Mouse (Mus musculus): ENCODE results near the gene Gm44579. TPM values are rescaled to one million over a fixed set of nuclear protein-coding genes. Genes with fewer than 3 reads are reported as not detected.

Gm44579 gene
- polyA plus RNA-seq (2012; rRNA removed): not detected in 2 replicates

GRCm38 (mm10) chr15:98220877-98221276 lies at the start of gene Gm44579, which contains the start of gene Olfr287:
Gm44579 (minus strand) TSS chr15:98220977.
Olfr287 (minus strand) TSS chr15:98221056.

DNA sequence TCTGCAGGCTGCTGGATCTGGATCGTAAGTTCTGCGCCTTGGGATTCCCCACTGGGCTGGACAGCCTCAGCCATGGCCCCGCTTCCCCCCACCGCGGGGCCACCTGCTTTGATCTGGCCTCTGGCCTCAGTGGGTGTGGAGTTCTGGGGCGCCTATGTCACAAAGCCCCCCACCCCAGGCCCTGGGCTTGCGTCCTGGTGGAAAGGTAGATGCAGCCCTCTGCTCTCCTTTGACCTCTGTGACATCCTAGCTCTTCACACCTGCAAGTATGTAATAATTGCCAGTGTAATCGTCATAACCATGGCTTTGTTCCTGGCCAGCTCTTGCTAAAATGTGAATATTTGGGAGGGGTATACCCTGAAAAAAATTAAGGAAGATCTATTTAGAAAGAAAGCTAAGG lies 36.4 kb upstream of the Gm44579 start, which contains the start of gene H1fnt:
H1fnt (minus strand) TSS at position 101 of the 400 bp plus-strand sequence.

GRCm38 (mm10) chr15:98234350-98234749 lies 13.6 kb upstream of the Gm44579 start, which contains the start of gene Olfr286:
Olfr286 (minus strand) TSS chr15:98234450.

DNA sequence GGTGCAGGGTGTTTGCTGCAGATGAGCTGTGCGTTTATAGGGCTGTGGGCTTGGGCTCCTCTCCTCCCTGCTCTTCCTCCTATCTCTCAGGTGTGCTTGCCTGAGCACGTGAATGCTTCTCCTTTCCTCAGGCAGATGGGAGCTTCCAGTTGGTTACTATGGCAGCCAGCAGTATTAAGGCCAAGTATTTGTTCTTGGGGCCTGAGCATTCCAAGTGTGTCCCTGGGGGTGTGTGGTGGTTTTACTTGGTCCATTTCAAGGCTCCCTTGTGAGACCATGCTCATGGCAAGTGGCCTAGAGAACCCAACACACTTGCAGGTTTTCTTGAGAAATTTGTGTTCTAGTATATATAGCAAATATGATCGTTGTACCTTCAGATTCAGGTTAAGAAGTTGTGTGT lies 25.3 kb downstream of the Gm44579 start, which contains the start of gene Olfr288:
Olfr288 (minus strand) TSS at position 101 of the 400 bp plus-strand sequence.

GRCm38 (mm10) chr15:98166963-98167644 lies 53.7 kb downstream of the Gm44579 start, which contains the start of gene Ccdc184:
Ccdc184 (plus strand) TSS chr15:98167158.

GRCm38 (mm10) chr15:98165525-98165924 lies 55.3 kb downstream of the Gm44579 start, which contains the start of gene Asb8:
Asb8 (minus strand) TSS chr15:98165625.

Other genes starting within 250 kb of the Gm44579 start
- 220 and 226 TPM in 2 replicates for gene Col2a1, start 216.3 kb downstream of the Gm44579 start, polyA plus RNA-seq (2012; rRNA removed)
- 54.5 and 71.3 TPM in 2 replicates for gene Pfkm, start 128.4 kb downstream of the Gm44579 start, polyA plus RNA-seq (2012; rRNA removed)
- 29.6 and 35.2 TPM in 2 replicates for gene Senp1, start 127.2 kb downstream of the Gm44579 start, polyA plus RNA-seq (2012; rRNA removed)
- 23.4 and 36.6 TPM in 2 replicates for gene Asb8, start 55.4 kb downstream of the Gm44579 start, polyA plus RNA-seq (2012; rRNA removed)
- 5.2 and 8.0 TPM in 2 replicates for gene Ccdc184, start 53.8 kb downstream of the Gm44579 start, polyA plus RNA-seq (2012; rRNA removed)
- gene Olfr288, start 25.4 kb downstream of the Gm44579 start, polyA plus RNA-seq (2012; rRNA removed): not detected in 2 replicates
- gene Olfr287, start 79 bp upstream of the Gm44579 start, polyA plus RNA-seq (2012; rRNA removed): not detected in 2 replicates
- not detected in 2 replicates for gene Olfr286, start 13.5 kb upstream of the Gm44579 start, polyA plus RNA-seq (2012; rRNA removed)
- gene H1fnt, start 36.3 kb upstream of the Gm44579 start, polyA plus RNA-seq (2012; rRNA removed): not detected in 2 replicates
- 2.4 TPM in 2 replicates for gene Zfp641, start 75.2 kb upstream of the Gm44579 start, polyA plus RNA-seq (2012; rRNA removed)
- not detected in 2 replicates for gene Olfr285, start 96.4 kb upstream of the Gm44579 start, polyA plus RNA-seq (2012; rRNA removed)
- gene Olfr284, start 120.0 kb upstream of the Gm44579 start, polyA plus RNA-seq (2012; rRNA removed): not detected in 2 replicates
- gene Olfr283, start 160.0 kb upstream of the Gm44579 start, polyA plus RNA-seq (2012; rRNA removed): not detected in 2 replicates
- not detected in 2 replicates for gene Olfr282, start 210.2 kb upstream of the Gm44579 start, polyA plus RNA-seq (2012; rRNA removed)
- not detected in 2 replicates for gene Olfr281, start 231.6 kb upstream of the Gm44579 start, polyA plus RNA-seq (2012; rRNA removed)
- not detected in 2 replicates for gene OR5BS1P, start 248.9 kb upstream of the Gm44579 start, polyA plus RNA-seq (2012; rRNA removed)